In genomic region chr17:36989437-36989836, GRCm38 (mm10) we compare ENCODE assay signal across 10 mouse cellular contexts. TPM values are rescaled to one million over a fixed set of nuclear protein-coding genes. Genes with fewer than 3 reads are reported as not detected.
DNase-seq lines count a peak whose midpoint lies in the region; ATAC-seq and TF ChIP-seq lines count a peak whose summit lies in the region.
"Had no signal": no experiment of that assay in that cellular context is flagged by ENCODE, and none has a peak within 500 bp of the region (broad histone marks: within the 10 kb centered on the region; RNA-seq: fewer than 3 reads in every experiment).

Gene H2-M5, minus strand, starts transcription at chr17:36989537.

- H3K4me2 ChIP-seq in kidney, embryonic 15.5 days = peak within 1 kb of the TSS; percentile 44
- H3K4me2 ChIP-seq in embryonic facial prominence, embryonic 12.5 days (replicated peaks) = peak within 1 kb of the TSS; percentile 36
- H3K4me2 ChIP-seq in hindbrain, embryonic 15.5 days = peak within 1 kb of the TSS; percentile 32
- H3K4me2 ChIP-seq in midbrain, embryonic 15.5 days = peak within 1 kb of the TSS; percentile 25; the same call in 1 of the 2 replicates
- no peak within 1 kb of the TSS for H3K4me2 ChIP-seq in liver, postnatal 0 days (ENCODE audit: low read depth, low read length)

- no peak for TF ChIP-seq EP300 in liver, postnatal 0 days (IDR thresholded peaks at IDR 0.05; ENCODE audit: low read depth)

- peak within 1 kb of the TSS; percentile 21 for H3K4me3 ChIP-seq in kidney, embryonic 15.5 days (replicated peaks)
- peak within 1 kb of the TSS; percentile 21 for H3K4me3 ChIP-seq in embryonic facial prominence, embryonic 12.5 days
- H3K4me3 ChIP-seq in hindbrain, embryonic 15.5 days = peak within 1 kb of the TSS; percentile 12
- H3K4me3 ChIP-seq in midbrain, embryonic 15.5 days = no peak within 1 kb of the TSS
- H3K4me3 ChIP-seq in liver, postnatal 0 days (ENCODE audit: low read depth, low read length) = no peak within 1 kb of the TSS

- TF ChIP-seq CTCF in liver, postnatal 0 days (IDR thresholded peaks at IDR 0.05; ENCODE audit: low read depth) = no peak

- 21% methylated on average over 5 of the region's 5 CpGs for WGBS in kidney, embryonic 15.5 days
- WGBS in embryonic facial prominence, embryonic 12.5 days = 20% methylated on average over 5 of the region's 5 CpGs
- WGBS in hindbrain, embryonic 15.5 days = 33% methylated on average over 5 of the region's 5 CpGs
- 34% methylated on average over 5 of the region's 5 CpGs for WGBS in midbrain, embryonic 15.5 days
- 31% methylated on average over 5 of the region's 5 CpGs for WGBS in liver, postnatal 0 days (ENCODE audit: insufficient replicate concordance)

- DNase-seq in kidney, adult 18-20 months = no peak
- DNase-seq in spleen, postnatal 4 days (ENCODE audit: low spot score in 2 of 2) = no peak
- no peak for DNase-seq in liver, postnatal 0 days
- DNase-seq in T-cell, adult 2 months (ENCODE audit: low spot score) = no peak
- DNase-seq: cerebellum, postnatal 25 days; kidney, adult 8-10 months had no signal

- no peaks in the 10 kb centered on the region for H3K36me3 ChIP-seq in kidney, embryonic 15.5 days
- H3K36me3 ChIP-seq in embryonic facial prominence, embryonic 12.5 days = no peaks in the 10 kb centered on the region
- no peaks in the 10 kb centered on the region for H3K36me3 ChIP-seq in hindbrain, embryonic 15.5 days
- H3K36me3 ChIP-seq in midbrain, embryonic 15.5 days (replicated peaks) = no peaks in the 10 kb centered on the region
- no peaks in the 10 kb centered on the region for H3K36me3 ChIP-seq in liver, postnatal 0 days (replicated peaks; ENCODE audit: insufficient read depth, low read length)

- H3K9ac ChIP-seq in kidney, embryonic 15.5 days = no peak within 1 kb of the TSS
- H3K9ac ChIP-seq in embryonic facial prominence, embryonic 12.5 days = no peak within 1 kb of the TSS
- H3K9ac ChIP-seq in hindbrain, embryonic 15.5 days = no peak within 1 kb of the TSS
- no peak within 1 kb of the TSS for H3K9ac ChIP-seq in midbrain, embryonic 15.5 days
- H3K9ac ChIP-seq in liver, postnatal 0 days (replicated peaks) = no peak within 1 kb of the TSS

- peaks cover 27% of the 10 kb centered on the region for H3K27me3 ChIP-seq in kidney, embryonic 15.5 days
- H3K27me3 ChIP-seq in embryonic facial prominence, embryonic 12.5 days = peaks cover 29% of the 10 kb centered on the region
- peaks cover 23% of the 10 kb centered on the region for H3K27me3 ChIP-seq in hindbrain, embryonic 15.5 days
- peaks cover 20% of the 10 kb centered on the region for H3K27me3 ChIP-seq in midbrain, embryonic 15.5 days (replicated peaks)
- H3K27me3 ChIP-seq in liver, postnatal 0 days (ENCODE audit: insufficient read depth, low read length) = peaks cover 31% of the 10 kb centered on the region

- no peak within 1 kb of the TSS for H3K27ac ChIP-seq in kidney, embryonic 15.5 days
- H3K27ac ChIP-seq in embryonic facial prominence, embryonic 12.5 days = no peak within 1 kb of the TSS
- no peak within 1 kb of the TSS for H3K27ac ChIP-seq in hindbrain, embryonic 15.5 days (replicated peaks)
- H3K27ac ChIP-seq in midbrain, embryonic 15.5 days = no peak within 1 kb of the TSS
- H3K27ac ChIP-seq in liver, postnatal 0 days (ENCODE audit: low read depth) = no peak within 1 kb of the TSS

- H3K9me3 ChIP-seq in kidney, embryonic 15.5 days (replicated peaks) = no peaks in the 10 kb centered on the region
- H3K9me3 ChIP-seq in embryonic facial prominence, embryonic 12.5 days = no peaks in the 10 kb centered on the region
- H3K9me3 ChIP-seq in hindbrain, embryonic 15.5 days = no peaks in the 10 kb centered on the region
- H3K9me3 ChIP-seq in midbrain, embryonic 15.5 days = no peaks in the 10 kb centered on the region
- H3K9me3 ChIP-seq in liver, postnatal 0 days (ENCODE audit: low read length) = no peaks in the 10 kb centered on the region

- no peak for ATAC-seq in kidney, embryonic 15.5 days (replicated peaks; ENCODE audit: low FRiP score)
- ATAC-seq in embryonic facial prominence, embryonic 12.5 days (ENCODE audit: insufficient number of reproducible peaks, insufficient read depth, low FRiP score, low TSS enrichment) = no peak
- ATAC-seq in hindbrain, embryonic 15.5 days (ENCODE audit: low FRiP score, low read depth) = no peak
- no peak for ATAC-seq in midbrain, embryonic 15.5 days (replicated peaks)
- ATAC-seq in liver, postnatal 0 days = no peak

- peaks cover 4% of the 10 kb centered on the region; the same call in 1 of the 2 replicates for H3K4me1 ChIP-seq in kidney, embryonic 15.5 days
- H3K4me1 ChIP-seq in embryonic facial prominence, embryonic 12.5 days = peaks cover 4% of the 10 kb centered on the region; the same call in 1 of the 2 replicates
- no peaks in the 10 kb centered on the region for H3K4me1 ChIP-seq in hindbrain, embryonic 15.5 days (replicated peaks)
- no peaks in the 10 kb centered on the region for H3K4me1 ChIP-seq in midbrain, embryonic 15.5 days
- no peaks in the 10 kb centered on the region for H3K4me1 ChIP-seq in liver, postnatal 0 days (ENCODE audit: insufficient read depth)

RNA-seq across cellular contexts. Expression of gene H2-M5, which starts in this region (rescaled TPM):
- 0.44 TPM in 2 replicates for polyA plus RNA-seq in kidney, embryonic 15.5 days (2015; fragmentation: Nextera tagmentation; extraction: Ambion mirVana)
- 1.2 and 1.3 TPM in 2 replicates for polyA plus RNA-seq in embryonic facial prominence, embryonic 12.5 days (2016; fragmentation: Nextera tagmentation; extraction: Ambion mirVana)
- 2.5 and 3.1 TPM in 2 replicates for polyA plus RNA-seq in hindbrain, embryonic 15.5 days (2015; fragmentation: Nextera tagmentation; extraction: Ambion mirVana)
- polyA plus RNA-seq in midbrain, embryonic 15.5 days (2015; fragmentation: Nextera tagmentation; extraction: Ambion mirVana) = 3.4 and 3.8 TPM in 2 replicates
- polyA plus RNA-seq in liver, postnatal 0 days (2015; fragmentation: Nextera tagmentation; extraction: Ambion mirVana) = 0.04 TPM in 1 of 2 replicates, not detected in the other

Comparison
In these comparisons a context has a peak if more than half of its experiments do, and no peak if none do; other contexts are left out.
1. H3K4me3 ChIP-seq: peak in kidney, embryonic 15.5 days (single experiment), embryonic facial prominence, embryonic 12.5 days (single experiment) and hindbrain, embryonic 15.5 days (single experiment); none in midbrain, embryonic 15.5 days (single experiment) and liver, postnatal 0 days (single experiment).